Mouse (Mus musculus) right cerebral cortex, postnatal 36 days (tissue): Measurements from ENCODE around the gene Olig1.
A peak's percentile ranks its signal among the peaks of the same experiment; 100 is the strongest.

Source experiments
- DNase-seq, 2 experiments: peaks; one replicate each; pipeline ENCODE4 v3.0.0; 2022; ENCODE audit warnings: low spot score in 2 of 2, mixed read lengths in 1 of 2

Gene Olig1

DNA sequence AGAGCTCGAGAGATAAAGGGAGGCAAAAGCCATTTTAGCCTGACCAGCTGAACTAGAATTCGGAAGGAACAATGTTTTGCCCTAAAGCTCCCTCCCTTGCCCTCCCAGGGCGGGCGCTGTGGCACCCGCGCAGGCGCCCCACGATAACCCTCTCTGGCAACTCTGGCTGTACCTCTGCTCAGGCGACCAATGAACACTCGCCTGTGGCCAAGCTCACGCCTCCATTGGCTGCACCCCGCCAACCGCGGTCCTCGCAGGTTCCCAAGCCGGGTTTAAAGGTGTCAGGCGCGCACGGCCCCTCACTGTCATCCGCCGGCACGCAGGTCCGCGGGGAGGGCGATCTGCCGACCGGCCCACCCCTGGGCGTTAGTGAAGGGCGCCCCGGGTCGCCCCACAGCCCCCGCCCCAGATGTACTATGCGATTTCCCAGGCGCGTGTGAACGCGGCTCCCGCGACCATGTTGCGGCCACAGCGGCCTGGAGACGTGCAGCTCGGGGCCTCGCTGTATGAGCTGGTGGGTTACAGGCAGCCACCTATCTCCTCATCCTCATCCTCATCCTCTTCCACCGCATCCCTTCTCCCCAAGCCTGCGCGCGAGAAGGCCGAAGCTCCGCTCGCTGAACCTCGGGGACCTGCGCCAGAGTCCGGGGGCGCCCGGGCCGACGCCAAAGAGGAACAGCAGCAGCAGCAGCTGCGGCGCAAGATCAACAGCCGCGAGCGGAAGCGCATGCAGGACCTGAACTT is at the start of gene Olig1:
Gene Olig1, plus strand, starts transcription at position 305 of the 744 bp plus-strand sequence.
- DNase-seq, result peak; percentile 64 to 80

- DNase-seq, result no peak
Observed at GRCm38 (mm10) chr16:91222171-91222642, 47.4 kb upstream of the Olig1 start.

DNA sequence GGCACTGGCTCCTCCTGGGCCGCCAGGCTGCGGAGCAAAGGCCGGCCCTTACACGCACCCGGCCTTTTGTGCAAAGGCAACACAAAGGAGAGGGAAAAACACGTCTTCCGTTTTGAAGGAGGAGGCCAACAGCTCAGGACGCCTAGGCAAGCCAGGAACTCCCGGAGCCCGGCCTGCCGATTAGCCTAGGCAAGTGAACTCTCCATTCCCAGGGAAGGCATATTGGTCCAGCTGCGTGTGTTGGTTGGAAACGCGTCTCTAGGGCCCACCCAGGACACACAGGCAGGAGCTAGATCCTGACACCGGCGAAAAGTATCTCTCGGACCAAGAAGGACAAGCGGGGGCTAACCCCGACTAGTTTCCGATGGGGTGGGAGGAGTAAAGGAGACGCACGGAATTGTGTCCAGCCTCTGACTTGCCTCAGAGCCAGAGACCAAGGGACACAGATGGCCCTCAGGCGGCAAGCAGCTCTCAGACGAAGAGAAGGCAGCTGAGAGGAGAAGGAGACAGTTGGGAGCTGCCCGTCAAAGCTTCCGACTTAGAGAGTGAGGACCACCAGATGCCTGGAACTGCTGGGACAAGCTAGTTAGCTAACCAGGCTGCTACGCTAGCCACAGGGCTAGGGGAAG is 46.8 kb upstream of the Olig1 start:
- DNase-seq, result peak in 1 of 2 experiments; percentile 16

GRCm38 (mm10) chr16:91223327-91224067 is 46.1 kb upstream of the Olig1 start:
- no peak for DNase-seq

DNA sequence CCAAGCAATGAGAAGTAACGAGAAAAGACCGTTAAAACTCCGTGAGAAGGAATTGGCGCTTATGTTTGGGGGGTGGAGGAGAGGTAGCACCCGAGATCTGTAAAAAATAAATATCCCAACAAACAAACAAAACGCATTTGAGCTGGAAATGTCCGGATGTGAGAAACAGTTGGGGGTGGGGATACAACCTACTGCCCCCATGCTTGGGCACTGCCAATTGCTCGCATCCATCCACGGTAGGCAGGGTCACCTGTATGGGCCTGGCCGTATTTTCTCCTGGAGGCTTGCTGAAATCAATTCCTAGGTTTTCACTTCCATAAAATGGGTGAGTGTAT is 45.5 kb upstream of the Olig1 start:
- no peak for DNase-seq

DNA sequence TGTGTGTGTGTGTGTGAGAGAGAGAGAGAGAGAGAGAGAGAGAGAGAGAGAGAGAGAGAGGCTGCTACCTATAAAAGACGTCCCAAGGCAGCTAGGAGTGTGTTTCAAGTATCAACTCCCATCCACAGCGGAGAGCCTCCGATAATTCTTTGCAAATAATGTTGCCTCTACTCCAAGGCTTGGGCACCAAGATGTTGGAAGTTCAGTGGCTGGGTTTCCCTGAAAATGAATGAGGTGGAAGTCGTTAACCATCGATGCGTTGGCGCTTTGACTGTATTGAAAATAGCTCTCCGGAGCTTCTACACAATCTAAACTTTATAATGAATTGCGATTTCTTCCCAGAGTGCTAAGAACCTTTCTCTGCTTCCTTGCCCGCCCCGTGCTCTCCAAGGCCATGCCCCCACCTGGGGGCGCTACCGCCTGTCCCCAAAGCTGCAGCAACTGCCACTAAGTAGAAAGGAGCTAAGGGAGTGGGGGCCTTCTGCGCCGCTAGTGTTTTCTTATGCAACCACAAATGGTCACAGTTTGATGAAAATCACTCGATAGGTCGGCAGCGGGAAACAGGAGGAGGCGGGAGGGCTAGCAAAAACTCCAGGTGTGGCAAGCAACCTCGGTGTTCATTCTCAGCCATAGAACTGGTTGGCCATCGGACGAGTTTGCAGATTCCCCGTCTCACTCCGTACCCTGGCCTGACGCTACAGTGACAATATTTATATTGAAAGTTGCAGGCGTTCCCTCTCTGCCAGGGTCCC is 44.9 kb upstream of the Olig1 start:
- DNase-seq, result no peak

- peak in 1 of 2 experiments; percentile 25 for DNase-seq
Observed at GRCm38 (mm10) chr16:91225233-91226037, 44.1 kb upstream of the Olig1 start, which contains the start of gene Olig2. TSS of gene Olig2 (plus strand) at chr16:91225457.

DNA sequence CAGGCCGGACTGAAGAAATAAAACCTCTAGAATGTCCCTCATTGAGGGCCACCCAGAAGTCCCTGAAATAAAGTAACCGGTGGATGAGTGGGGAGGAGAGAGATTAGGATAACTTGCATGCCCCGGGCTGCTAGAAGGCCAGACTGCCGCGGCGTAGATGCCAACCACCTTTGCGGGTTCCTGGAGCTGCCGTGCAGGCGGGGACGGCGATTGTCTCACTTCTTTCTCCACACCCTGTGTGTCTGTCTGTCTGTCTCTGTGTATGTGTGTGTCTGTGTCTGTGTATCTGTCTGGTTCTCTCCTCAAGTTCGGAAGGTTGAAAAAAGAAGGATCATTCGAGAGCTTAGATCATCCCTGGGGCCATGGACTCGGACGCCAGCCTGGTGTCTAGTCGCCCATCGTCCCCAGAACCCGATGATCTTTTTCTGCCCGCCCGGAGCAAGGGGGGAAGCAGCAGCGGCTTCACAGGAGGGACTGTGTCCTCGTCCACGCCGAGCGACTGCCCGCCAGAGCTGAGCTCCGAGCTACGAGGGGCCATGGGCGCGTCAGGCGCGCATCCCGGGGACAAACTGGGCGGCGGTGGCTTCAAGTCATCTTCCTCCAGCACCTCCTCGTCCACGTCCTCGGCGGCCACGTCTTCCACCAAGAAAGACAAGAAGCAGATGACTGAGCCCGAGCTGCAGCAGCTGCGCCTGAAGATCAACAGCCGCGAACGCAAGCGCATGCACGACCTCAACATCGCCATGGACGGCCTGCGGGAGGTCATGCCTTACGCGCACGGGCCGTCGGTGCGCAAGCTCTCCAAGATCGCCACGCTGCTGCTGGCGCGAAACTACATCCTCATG is 43.3 kb upstream of the Olig1 start:
- no peak for DNase-seq

- no peak for DNase-seq
Observed at GRCm38 (mm10) chr16:91226883-91227759, 42.5 kb upstream of the Olig1 start.

GRCm38 (mm10) chr16:91227760-91228043 is 41.9 kb upstream of the Olig1 start:
- no peak for DNase-seq

GRCm38 (mm10) chr16:91228238-91229071 is 41.1 kb upstream of the Olig1 start:
- DNase-seq, result no peak

DNA sequence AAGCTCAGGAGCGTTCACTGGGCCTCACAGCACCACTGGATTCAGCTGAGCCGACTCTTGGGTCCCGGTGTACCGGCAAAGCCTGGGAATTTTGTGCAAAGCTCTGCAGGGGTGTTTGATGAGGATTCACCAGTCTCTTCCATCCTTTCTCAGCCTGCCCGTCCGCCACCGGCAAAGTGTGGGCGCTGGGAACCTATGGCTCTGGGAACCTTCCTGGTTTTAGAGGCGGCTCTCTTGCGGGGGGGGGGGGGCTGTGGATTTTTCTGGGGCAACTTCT is 40.6 kb upstream of the Olig1 start:
- DNase-seq, result no peak

- DNase-seq, result no peak
Observed at GRCm38 (mm10) chr16:91229643-91230042, 39.9 kb upstream of the Olig1 start.

- no peak for DNase-seq
Observed at GRCm38 (mm10) chr16:91231781-91232469, 37.6 kb upstream of the Olig1 start.

GRCm38 (mm10) chr16:91232470-91233240 is 36.9 kb upstream of the Olig1 start:
- no peak for DNase-seq

- DNase-seq, result no peak
Observed at GRCm38 (mm10) chr16:91233241-91233944, 36.2 kb upstream of the Olig1 start.

- no peak for DNase-seq
Observed at GRCm38 (mm10) chr16:91239024-91239423, 30.5 kb upstream of the Olig1 start.
